Mouse (Mus musculus): ENCODE results near the gene Arhgap17. TPM values are rescaled to one million over a fixed set of nuclear protein-coding genes. Genes with fewer than 3 reads are reported as not detected.

Arhgap17 gene
- total RNA-seq, 2 experiments from 2014 or later = 29.0 to 35.2 TPM

DNA sequence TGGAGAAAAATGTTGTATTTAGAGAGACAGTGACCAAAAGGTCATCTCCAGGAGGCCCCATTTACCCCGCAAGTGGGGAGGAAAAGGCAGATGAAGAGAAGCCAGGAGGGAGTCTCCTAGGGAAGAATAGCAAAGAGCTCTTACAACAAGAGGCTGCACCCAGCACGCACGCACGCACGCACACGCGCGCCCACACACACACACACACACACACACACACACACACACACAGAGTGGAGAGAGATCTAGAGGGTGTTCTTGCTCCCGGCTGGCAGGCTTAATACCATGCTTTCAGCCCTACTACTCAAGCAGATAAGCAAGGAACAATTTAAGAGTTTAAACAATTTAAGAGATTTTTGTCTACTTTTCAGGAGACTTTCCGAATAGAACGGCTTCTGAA is 19.9 kb downstream of the Arhgap17 start:
- TF ChIP-seq CTCF (conservative IDR thresholded peaks at IDR 0.05) = no peak
- Histone ChIP-seq H3K27ac (peak overlapping the region; percentile 69), H3K4me3 (no peak overlapping the region)
- no peak for DNase-seq (ENCODE audit: low spot score in 2 of 2)

DNA sequence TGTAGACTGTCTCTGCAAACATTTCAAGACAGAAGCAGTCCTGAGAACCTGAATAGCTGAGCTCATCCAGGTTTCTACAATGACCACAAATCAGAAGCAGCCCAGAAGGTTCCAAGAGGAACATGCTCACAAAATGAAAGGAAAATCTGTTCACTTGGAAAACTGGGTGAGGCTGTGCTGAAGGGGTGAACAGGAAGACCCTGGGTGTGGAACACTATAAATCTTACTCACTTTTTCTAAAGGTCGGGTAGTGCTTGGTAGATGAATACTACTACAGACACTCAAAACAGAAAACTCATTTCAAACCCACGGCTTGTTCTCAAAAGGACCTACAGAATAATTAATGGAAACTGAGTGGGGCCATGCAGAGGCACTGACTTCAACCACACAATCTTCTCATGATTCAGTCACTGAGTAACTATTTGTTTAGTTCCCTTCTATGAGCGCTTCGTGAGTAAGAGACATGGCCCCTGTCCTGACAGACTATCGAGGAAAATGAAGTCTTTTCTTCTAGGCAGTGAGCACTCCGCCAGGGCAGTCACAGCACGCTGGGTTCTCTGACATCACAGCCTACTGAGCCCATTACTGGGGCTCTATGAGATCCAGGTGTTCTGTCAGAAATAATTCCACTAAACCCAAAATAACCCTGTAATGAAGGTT is 23.0 kb downstream of the Arhgap17 start:
- Histone ChIP-seq H3K27ac (peak overlapping the region; percentile 1; the same call in 1 of the 2 replicates), H3K4me3 (no peak overlapping the region)
- no peak for TF ChIP-seq CTCF (conservative IDR thresholded peaks at IDR 0.05)
- DNase-seq (ENCODE audit: low spot score in 2 of 2) = no peak

GRCm38 (mm10) chr7:123345041-123345544 is 24.6 kb downstream of the Arhgap17 start:
- DNase-seq (ENCODE audit: low spot score in 2 of 2) = no peak
- Histone ChIP-seq H3K4me3 (no peak overlapping the region), H3K27ac (no peak overlapping the region)
- TF ChIP-seq CTCF (conservative IDR thresholded peaks at IDR 0.05) = no peak

GRCm38 (mm10) chr7:123344079-123344780 is 25.5 kb downstream of the Arhgap17 start:
- no peak for TF ChIP-seq CTCF (conservative IDR thresholded peaks at IDR 0.05)
- H3K4me3 ChIP-seq = no peak overlapping the region
- no peak overlapping the region for H3K27ac ChIP-seq
- no peak for DNase-seq (ENCODE audit: low spot score in 2 of 2)

GRCm38 (mm10) chr7:123341896-123342295 is 27.8 kb downstream of the Arhgap17 start:
- no peak for DNase-seq (ENCODE audit: low spot score in 2 of 2)

GRCm38 (mm10) chr7:123338351-123338750 is 31.4 kb downstream of the Arhgap17 start:
- no peak overlapping the region for H3K4me3 ChIP-seq
- no peak overlapping the region for H3K27ac ChIP-seq
- no peak for DNase-seq (ENCODE audit: low spot score in 2 of 2)
- TF ChIP-seq CTCF (conservative IDR thresholded peaks at IDR 0.05) = no peak

More at GRCm38 (mm10) chr7:123341896-123342295, 27.8 kb downstream of the Arhgap17 start:
- Histone ChIP-seq H3K27ac (peak overlapping the region; percentile 20; the same call in 1 of the 2 replicates), H3K4me3 (no peak overlapping the region)
- TF ChIP-seq CTCF (conservative IDR thresholded peaks at IDR 0.05) = no peak

GRCm38 (mm10) chr7:123336322-123336721 is 33.4 kb downstream of the Arhgap17 start:
- H3K27ac ChIP-seq = peak overlapping the region; percentile 74

DNA sequence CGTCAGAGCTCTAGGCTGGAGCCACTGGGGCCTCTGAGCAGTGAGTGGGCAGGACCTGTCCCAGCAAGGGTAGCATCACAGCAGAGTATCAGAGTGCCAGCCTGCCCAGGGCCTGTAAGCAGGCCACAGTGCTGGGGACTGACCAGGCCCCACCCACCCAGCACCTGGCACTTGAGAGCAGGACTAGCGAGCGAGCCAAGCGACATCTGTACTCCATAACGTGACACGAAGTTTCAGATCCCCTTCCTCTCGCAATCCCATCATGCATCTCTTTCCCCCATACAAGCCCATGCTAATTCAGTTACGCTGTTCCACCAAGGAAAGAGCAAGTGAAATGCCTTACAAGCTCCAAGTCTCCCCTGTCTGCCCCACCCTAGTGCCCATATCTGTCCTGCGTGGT is 39.2 kb downstream of the Arhgap17 start:
- H3K4me3 ChIP-seq = no peak overlapping the region
- DNase-seq (ENCODE audit: low spot score in 2 of 2) = no peak
- peak overlapping the region; percentile 33; the same call in 1 of the 2 replicates for H3K27ac ChIP-seq
- no peak for TF ChIP-seq CTCF (conservative IDR thresholded peaks at IDR 0.05)

More at GRCm38 (mm10) chr7:123336322-123336721, 33.4 kb downstream of the Arhgap17 start:
- TF ChIP-seq CTCF (conservative IDR thresholded peaks at IDR 0.05) = no peak
- H3K4me3 ChIP-seq = no peak overlapping the region
- DNase-seq (ENCODE audit: low spot score in 2 of 2) = no peak

DNA sequence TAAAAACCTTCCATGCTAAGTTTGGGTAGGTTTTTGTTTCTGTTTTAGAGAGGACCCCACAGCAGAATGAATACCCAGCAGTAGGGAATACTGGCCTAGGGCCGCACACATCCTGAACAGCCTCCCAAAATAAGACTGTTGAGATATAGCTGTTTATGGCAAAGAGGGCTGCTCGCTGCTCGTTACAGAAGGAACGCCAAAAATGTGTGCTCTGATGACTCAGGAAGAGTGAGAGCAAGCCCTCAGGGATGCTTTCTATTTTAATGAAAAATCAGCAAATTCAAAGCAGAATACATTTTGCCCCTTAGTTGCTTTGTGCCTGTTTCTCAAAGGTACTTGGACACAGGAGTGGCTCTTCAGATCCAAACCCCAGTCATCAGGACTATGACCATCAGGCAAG is 41.8 kb downstream of the Arhgap17 start:
- TF ChIP-seq CTCF (conservative IDR thresholded peaks at IDR 0.05) = no peak
- peak overlapping the region; percentile 79 for H3K27ac ChIP-seq
- no peak for DNase-seq (ENCODE audit: low spot score in 2 of 2)

GRCm38 (mm10) chr7:123326901-123327300 is 42.8 kb downstream of the Arhgap17 start:
- no peak overlapping the region for H3K4me3 ChIP-seq
- no peak for TF ChIP-seq CTCF (conservative IDR thresholded peaks at IDR 0.05)
- DNase-seq (ENCODE audit: low spot score in 2 of 2) = no peak
- peak overlapping the region; percentile 79 for H3K27ac ChIP-seq

More for the DNA sequence above, 41.8 kb downstream of the Arhgap17 start:
- no peak overlapping the region for H3K4me3 ChIP-seq

DNA sequence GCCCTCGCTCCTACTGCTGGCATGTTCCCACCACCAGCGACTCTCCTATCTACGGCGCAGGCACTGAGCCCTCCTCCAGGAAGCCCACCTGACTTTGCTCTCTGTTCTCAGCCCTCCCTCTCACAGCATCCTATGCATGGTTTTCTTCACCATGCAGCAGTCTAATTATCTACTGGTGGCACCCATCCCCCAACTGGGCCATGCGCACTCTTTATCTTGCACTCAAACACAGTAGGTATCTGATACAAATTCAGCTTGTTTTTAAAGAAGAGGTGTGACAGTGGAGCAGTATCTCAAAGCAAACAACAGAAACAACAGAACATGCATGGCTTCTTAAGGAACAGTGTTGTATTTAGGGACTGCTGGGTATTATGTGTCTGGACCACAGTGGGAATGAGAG is 43.7 kb downstream of the Arhgap17 start:
- Histone ChIP-seq H3K27ac (peak overlapping the region; percentile 3; the same call in 1 of the 2 replicates), H3K4me3 (no peak overlapping the region)
- no peak for TF ChIP-seq CTCF (conservative IDR thresholded peaks at IDR 0.05)
- DNase-seq (ENCODE audit: low spot score in 2 of 2) = no peak

DNA sequence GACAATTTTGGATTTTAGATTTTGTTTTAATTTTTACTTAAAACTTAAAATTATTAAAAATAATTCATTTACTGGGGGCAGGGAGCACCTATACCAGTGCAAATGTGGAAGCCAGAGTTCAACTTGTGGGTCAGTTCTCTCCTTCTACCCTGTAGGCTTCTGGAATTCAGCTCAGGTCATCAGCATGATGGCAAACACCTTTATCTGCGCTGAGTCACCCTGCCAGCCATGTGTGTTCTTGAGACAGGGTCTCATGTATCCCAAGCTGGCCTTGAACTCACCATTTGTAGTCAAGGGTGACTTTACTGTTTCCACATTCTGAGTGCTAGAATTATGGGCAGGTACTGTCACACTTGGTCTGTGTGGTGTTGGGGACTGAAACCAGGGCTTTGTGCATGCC is 45.6 kb downstream of the Arhgap17 start:
- DNase-seq (ENCODE audit: low spot score in 2 of 2) = no peak
- Histone ChIP-seq H3K27ac (no peak overlapping the region), H3K4me3 (no peak overlapping the region)
- TF ChIP-seq CTCF (conservative IDR thresholded peaks at IDR 0.05) = no peak

- no peak overlapping the region for H3K4me3 ChIP-seq
Observed at GRCm38 (mm10) chr7:123323388-123323787, 46.3 kb downstream of the Arhgap17 start.

More at GRCm38 (mm10) chr7:123323388-123323787, 46.3 kb downstream of the Arhgap17 start:
- H3K27ac ChIP-seq = peak overlapping the region; percentile 43; the same call in 1 of the 2 replicates
- no peak for TF ChIP-seq CTCF (conservative IDR thresholded peaks at IDR 0.05)
- no peak for DNase-seq (ENCODE audit: low spot score in 2 of 2)
